Mouse (Mus musculus) heart, embryonic 14.5 days (tissue): ENCODE measurements around the gene Cdk4. TPM values are rescaled to one million over a fixed set of nuclear protein-coding genes. Genes with fewer than 3 reads are reported as not detected.

Experiments
- ATAC-seq: fragments of 200-750 bp; cut with Nextera tagmentation; 2 replicates; pipeline ENCODE4 v1.8.0; 2017; ENCODE audit warnings: low read depth, moderate TSS enrichment; ENCODE audit not compliant: insufficient number of reproducible peaks, insufficient read depth, low FRiP score
- H3K27ac ChIP-seq, 2 experiments: fragments of 200-500 bp in 1 of 2; fragments of 300-500 bp in 1 of 2; sonication (generic) in 1 of 2; replicated peaks in 1 of 2; 2 replicates each; pipeline ENCODE4 v1.5.1; 2012 to 2014; ENCODE audit warnings: low read depth in 2 of 2, low read length in 2 of 2, control low read depth in 1 of 2, mild to moderate bottlenecking in 1 of 2, mixed read lengths in 1 of 2; ENCODE audit not compliant: control insufficient read depth in 1 of 2, insufficient read depth in 1 of 2
- H3K27me3 ChIP-seq: fragments of 300-500 bp; sonication (generic); 2 replicates; pipeline ENCODE4 v1.6.1; 2014; ENCODE audit warnings: mild to moderate bottlenecking, low read length, control low read depth; ENCODE audit not compliant: control insufficient read depth, insufficient read depth
- H3K36me3 ChIP-seq: fragments of 300-500 bp; sonication (generic); 2 replicates; pipeline ENCODE4 v1.6.1; 2014; ENCODE audit warnings: mild to moderate bottlenecking, control low read depth, low read length, mixed read lengths; ENCODE audit not compliant: control insufficient read depth, insufficient read depth
- H3K4me1 ChIP-seq, 2 experiments: fragments of 200-500 bp in 1 of 2; fragments of 300-500 bp in 1 of 2; sonication (generic) in 1 of 2; 2 replicates each; pipeline ENCODE4 v1.6.1; 2012 to 2014; ENCODE audit warnings: low read length in 2 of 2, control low read depth in 1 of 2, mixed read lengths in 1 of 2; ENCODE audit not compliant: control insufficient read depth in 2 of 2, insufficient read depth in 2 of 2
- H3K4me2 ChIP-seq: fragments of 300-500 bp; sonication (generic); 2 replicates; pipeline ENCODE4 v1.6.1; 2014; ENCODE audit warnings: mild to moderate bottlenecking, low read length
- H3K4me3 ChIP-seq, 2 experiments: fragments of 200-500 bp in 1 of 2; fragments of 300-500 bp in 1 of 2; sonication (generic) in 1 of 2; 2 replicates each; pipeline ENCODE4 v1.5.1; 2012 to 2014; ENCODE audit warnings: low read length in 2 of 2, mild to moderate bottlenecking in 2 of 2, control low read depth in 1 of 2, low read depth in 1 of 2, moderate library complexity in 1 of 2; ENCODE audit not compliant: control insufficient read depth in 1 of 2, insufficient read depth in 1 of 2
- H3K9ac ChIP-seq: fragments of 300-500 bp; sonication (generic); 2 replicates; pipeline ENCODE4 v1.6.1; 2014; ENCODE audit warnings: mild to moderate bottlenecking, low read length
- H3K9me3 ChIP-seq: fragments of 300-500 bp; sonication (generic); 2 replicates; pipeline ENCODE4 v1.6.1; 2016; ENCODE audit warnings: low read length, control low read depth; ENCODE audit not compliant: control insufficient read depth
- WGBS: fragments of 180-500 bp; shearing (Covaris S2); extraction: QIAGEN DNeasy Blood & Tissue Kit; methylation state at CpG from one replicate; pipeline ENCODE4 v1.1.7; 2014; 5-methylcytosine and 5-hydroxymethylcytosine counted together
- polyA plus RNA-seq: library from polyadenylated mRNA; unstranded; fragments of >200 nt; fragmentation: Nextera tagmentation; extraction: Ambion mirVana; gene quantifications from 2 replicates; pipeline ENCODE4 v1.2.1, GENCODE M21; 2014

The Cdk4 gene
- polyA plus RNA-seq, 1 experiment from 2014 or later = 946 TPM

- Histone ChIP-seq H3K9me3 (no peaks in the 10 kb centered on the region), H3K4me2 (no peak overlapping the region), H3K27me3 (peaks cover 8% of the 10 kb centered on the region), H3K4me3 (no peak overlapping the region), H3K4me1 (peaks cover 0 to 4% of the 10 kb centered on the region in 2 experiments; a peak in 3 of 4 replicates), H3K9ac (no peak overlapping the region), H3K36me3 (no peaks in the 10 kb centered on the region), H3K27ac (no peak overlapping the region)
- 76% methylated on average over 12 of the region's 12 CpGs for WGBS
- no peak for ATAC-seq
These were observed 25.7 kb upstream of the Cdk4 start for GRCm38 (mm10) chr10:127037641-127038040.

- ATAC-seq = no peak
- peaks cover 18% of the 10 kb centered on the region for H3K36me3 ChIP-seq
- peaks cover 8% of the 10 kb centered on the region for H3K27me3 ChIP-seq
- H3K9me3 ChIP-seq = no peaks in the 10 kb centered on the region
- H3K4me2 ChIP-seq = peak overlapping the region; percentile 96
- WGBS = 2% methylated on average over 20 of the region's 20 CpGs
- peak overlapping the region; percentile 77 for H3K9ac ChIP-seq
- no peak overlapping the region for H3K27ac ChIP-seq
- peak overlapping the region; percentile 62 to 75 for H3K4me3 ChIP-seq
- H3K4me1 ChIP-seq = peaks cover 0 to 6% of the 10 kb centered on the region in 2 experiments; a peak in 3 of 4 replicates
These were observed 22.6 kb upstream of the Cdk4 start for GRCm38 (mm10) chr10:127040569-127041214.

- H3K9ac ChIP-seq = peak within 1 kb of the TSS; percentile 77
- peaks cover 22% of the 10 kb centered on the region for H3K36me3 ChIP-seq
- ATAC-seq = peak; percentile 26; the same call in 1 of the 2 replicates
- peak within 1 kb of the TSS; percentile 20 to 50; a peak in 3 of 4 replicates for H3K27ac ChIP-seq
- peak within 1 kb of the TSS; percentile 62 to 75 for H3K4me3 ChIP-seq
- H3K4me2 ChIP-seq = peak within 1 kb of the TSS; percentile 96
- 0% methylated on average over 28 of the region's 28 CpGs for WGBS
- peaks cover 8% of the 10 kb centered on the region for H3K27me3 ChIP-seq
- peaks cover 0 to 6% of the 10 kb centered on the region in 2 experiments; a peak in 3 of 4 replicates for H3K4me1 ChIP-seq
- no peaks in the 10 kb centered on the region for H3K9me3 ChIP-seq
These were observed 22.0 kb upstream of the Cdk4 start, which contains the start of the genes Mettl1 and Eef1akmt3 for GRCm38 (mm10) chr10:127041274-127041766. Mettl1 (plus strand) TSS chr10:127041414. Eef1akmt3 (minus strand) TSS chr10:127041513.

GRCm38 (mm10) chr10:127041774-127042338, 21.5 kb upstream of the Cdk4 start:
- Histone ChIP-seq H3K27me3 (peaks cover 8% of the 10 kb centered on the region), H3K36me3 (peaks cover 22% of the 10 kb centered on the region), H3K27ac (peak overlapping the region; percentile 20 to 50; a peak in 3 of 4 replicates), H3K4me3 (peak overlapping the region; percentile 62 to 75), H3K9me3 (no peaks in the 10 kb centered on the region), H3K4me1 (peaks cover 0 to 6% of the 10 kb centered on the region in 2 experiments; a peak in 3 of 4 replicates), H3K4me2 (peak overlapping the region; percentile 96), H3K9ac (peak overlapping the region; percentile 77)
- under 1% methylated on average over 44 of the region's 44 CpGs for WGBS
- peak; percentile 79 for ATAC-seq

- WGBS = 20% methylated on average over 5 of the region's 5 CpGs
- Histone ChIP-seq H3K36me3 (peaks cover 22% of the 10 kb centered on the region), H3K4me2 (peak overlapping the region; percentile 96), H3K27ac (peak overlapping the region in 1 of 2 experiments; percentile 50; a peak in 2 of 4 replicates), H3K9ac (peak overlapping the region; percentile 77), H3K4me1 (peaks cover 0 to 6% of the 10 kb centered on the region in 2 experiments; a peak in 3 of 4 replicates), H3K4me3 (peak overlapping the region; percentile 62 to 75), H3K27me3 (peaks cover 11% of the 10 kb centered on the region), H3K9me3 (no peaks in the 10 kb centered on the region)
- no peak for ATAC-seq
These were observed 20.7 kb upstream of the Cdk4 start for GRCm38 (mm10) chr10:127042468-127043115.

- ATAC-seq = no peak
- Histone ChIP-seq H3K4me2 (no peak overlapping the region), H3K9me3 (no peaks in the 10 kb centered on the region), H3K27ac (no peak overlapping the region), H3K9ac (no peak overlapping the region), H3K4me1 (peaks cover 0 to 6% of the 10 kb centered on the region in 2 experiments; a peak in 3 of 4 replicates), H3K27me3 (peaks cover 17% of the 10 kb centered on the region), H3K4me3 (no peak overlapping the region), H3K36me3 (peaks cover 22% of the 10 kb centered on the region)
- WGBS = 81% methylated on average over 6 of the region's 6 CpGs
These were observed 20.1 kb upstream of the Cdk4 start for GRCm38 (mm10) chr10:127043187-127043586.

GRCm38 (mm10) chr10:127047954-127048353, 15.4 kb upstream of the Cdk4 start, which contains the start of gene Cyp27b1:
Cyp27b1 (plus strand) TSS chr10:127048250.
- WGBS = 34% methylated on average over 5 of the region's 5 CpGs
- Histone ChIP-seq H3K9me3 (no peaks in the 10 kb centered on the region), H3K4me3 (peak within 1 kb of the TSS in 1 of 2 experiments; percentile 12; a peak in 2 of 4 replicates), H3K4me2 (peak within 1 kb of the TSS; percentile 47), H3K4me1 (peaks cover 6 to 8% of the 10 kb centered on the region in 2 experiments; a peak in 3 of 4 replicates), H3K27ac (no peak within 1 kb of the TSS), H3K9ac (no peak within 1 kb of the TSS), H3K36me3 (peaks cover 22% of the 10 kb centered on the region), H3K27me3 (peaks cover 54% of the 10 kb centered on the region)
- ATAC-seq = no peak
